Mouse (Mus musculus): ENCODE results near the gene Ier2.

The Ier2 gene

GRCm38 (mm10) chr8:84661961-84662571 is 586 bp downstream of the Ier2 start:
- no peak for DNase-seq (ENCODE audit: low spot score in 2 of 2)

- DNase-seq (ENCODE audit: low spot score in 2 of 2), result peak; percentile 61 to 75
Observed at GRCm38 (mm10) chr8:84661458-84661871, 1.2 kb downstream of the Ier2 start.

GRCm38 (mm10) chr8:84660819-84661457 is 1.7 kb downstream of the Ier2 start:
- no peak for DNase-seq (ENCODE audit: low spot score in 2 of 2)

- DNase-seq (ENCODE audit: low spot score in 2 of 2), result no peak
Observed at GRCm38 (mm10) chr8:84659936-84660818, 2.5 kb downstream of the Ier2 start.

GRCm38 (mm10) chr8:84658951-84659350 is 3.7 kb downstream of the Ier2 start:
- DNase-seq (ENCODE audit: low spot score in 2 of 2), result no peak

- DNase-seq (ENCODE audit: low spot score in 2 of 2), result no peak
Observed at GRCm38 (mm10) chr8:84657680-84658079, 5.0 kb downstream of the Ier2 start.

- no peak for DNase-seq (ENCODE audit: low spot score in 2 of 2)
Observed at GRCm38 (mm10) chr8:84657203-84657602, 5.4 kb downstream of the Ier2 start.

- peak in 1 of 2 experiments; percentile 22 for DNase-seq (ENCODE audit: low spot score in 2 of 2)
Observed at GRCm38 (mm10) chr8:84656641-84657126, 6.0 kb downstream of the Ier2 start.

- DNase-seq (ENCODE audit: low spot score in 2 of 2), result no peak
Observed at GRCm38 (mm10) chr8:84656191-84656525, 6.5 kb downstream of the Ier2 start.

- DNase-seq (ENCODE audit: low spot score in 2 of 2), result no peak
Observed at GRCm38 (mm10) chr8:84655336-84656190, 7.1 kb downstream of the Ier2 start.

GRCm38 (mm10) chr8:84654597-84654996 is 8.1 kb downstream of the Ier2 start:
- DNase-seq (ENCODE audit: low spot score in 2 of 2), result no peak

- DNase-seq (ENCODE audit: low spot score in 2 of 2), result no peak
Observed at GRCm38 (mm10) chr8:84653092-84653631, 9.5 kb downstream of the Ier2 start.

- no peak for DNase-seq (ENCODE audit: low spot score in 2 of 2)
Observed at GRCm38 (mm10) chr8:84650213-84650612, 12.4 kb downstream of the Ier2 start.

- DNase-seq (ENCODE audit: low spot score in 2 of 2), result no peak
Observed at GRCm38 (mm10) chr8:84647461-84647901, 15.2 kb downstream of the Ier2 start.

GRCm38 (mm10) chr8:84646800-84647199 is 15.9 kb downstream of the Ier2 start:
- no peak for DNase-seq (ENCODE audit: low spot score in 2 of 2)

- no peak for DNase-seq (ENCODE audit: low spot score in 2 of 2)
Observed at GRCm38 (mm10) chr8:84643019-84643418, 19.6 kb downstream of the Ier2 start.

- DNase-seq (ENCODE audit: low spot score in 2 of 2), result no peak
Observed at GRCm38 (mm10) chr8:84641578-84642361, 20.9 kb downstream of the Ier2 start.

- DNase-seq (ENCODE audit: low spot score in 2 of 2), result no peak
Observed at GRCm38 (mm10) chr8:84640617-84641294, 21.9 kb downstream of the Ier2 start.

GRCm38 (mm10) chr8:84640010-84640588 is 22.6 kb downstream of the Ier2 start:
- no peak for DNase-seq (ENCODE audit: low spot score in 2 of 2)
